Mouse (Mus musculus) G1E (cell line): ENCODE results near the gene Yars.

Experiments used
- CTCF ChIP-seq: IDR thresholded peaks from 2 replicates; pipeline ENCODE4 v1.5.1; 2012; ENCODE audit warnings: low read depth, low read length, inconsistent platforms, mixed read lengths
- GATA1 ChIP-seq: IDR thresholded peaks from 2 replicates; pipeline ENCODE4 v1.6.1; 2012; ENCODE audit warnings: borderline replicate concordance, low read length, inconsistent platforms, mixed read lengths
- GATA2 ChIP-seq: IDR thresholded peaks from 2 replicates; pipeline ENCODE4 v1.6.1; 2012; ENCODE audit warnings: low read depth, low read length, inconsistent platforms, borderline replicate concordance
- POLR2AphosphoS5 ChIP-seq: IDR thresholded peaks from 2 replicates; pipeline ENCODE4 v1.6.1; 2012; ENCODE audit warnings: low read depth, low read length, inconsistent platforms; ENCODE audit not compliant: insufficient replicate concordance
- TAL1 ChIP-seq: conservative IDR thresholded peaks from 2 replicates; pipeline ENCODE4 v1.6.1; 2012; ENCODE audit warnings: low read depth, low read length, inconsistent platforms, mixed read lengths

DNA sequence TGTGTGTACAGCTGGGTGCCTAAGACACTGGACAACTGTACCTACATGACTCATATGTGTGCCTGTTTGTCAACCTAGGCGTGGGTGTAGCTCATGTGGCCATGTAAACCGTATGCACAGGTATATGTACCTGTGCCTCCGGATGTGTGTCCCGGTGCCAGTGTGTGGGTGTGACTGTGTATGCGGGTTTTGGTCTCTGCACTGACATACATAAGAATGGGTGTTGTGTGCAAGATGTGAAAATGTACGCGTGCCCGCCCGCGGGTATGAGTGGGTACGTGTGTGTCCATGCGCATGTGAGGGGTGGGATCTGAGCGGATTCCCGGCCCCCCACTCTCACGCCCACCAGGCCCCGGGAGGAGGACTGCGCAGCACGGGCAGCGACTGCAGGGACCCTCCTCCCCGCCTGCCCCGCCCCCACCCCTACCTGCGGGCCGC lies 49.0 kb downstream of the Yars start:
- TF ChIP-seq CTCF = no peak
- TF ChIP-seq GATA1 = no peak
- no peak for TF ChIP-seq GATA2
- no peak for TF ChIP-seq TAL1
- TF ChIP-seq POLR2AphosphoS5 = no peak
